14 mouse cellular contexts compared by ENCODE assay signal in the genomic region with DNA sequence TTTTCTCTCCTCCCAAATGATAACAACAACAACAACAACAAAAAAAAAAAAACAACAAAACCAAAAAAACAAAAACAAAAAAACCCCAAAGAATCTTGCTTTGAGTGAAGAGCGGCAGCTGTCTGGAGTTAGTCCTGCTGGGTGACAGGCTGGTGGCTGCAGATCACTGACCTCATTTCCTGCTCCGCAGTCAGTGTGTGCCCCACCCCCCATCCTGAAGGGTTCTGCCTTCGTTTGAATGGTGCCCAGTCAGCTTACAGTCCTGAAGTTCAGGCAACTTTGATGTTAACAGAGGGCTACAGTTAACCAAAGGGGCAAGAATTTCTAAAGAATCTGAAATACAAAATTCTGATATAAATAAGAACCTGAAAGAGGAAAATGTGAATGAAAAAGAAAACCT. TPM values are rescaled to one million over a fixed set of nuclear protein-coding genes. Genes with fewer than 3 reads are reported as not detected.
DNase-seq lines count a peak whose midpoint lies in the region; ATAC-seq and TF ChIP-seq lines count a peak whose summit lies in the region.
"Had no signal": no experiment of that assay in that cellular context is flagged by ENCODE, and none has a peak within 500 bp of the region (broad histone marks: within the 10 kb centered on the region; RNA-seq: fewer than 3 reads in every experiment).

No protein-coding gene starts in this region.

- H3K27me3 ChIP-seq in hindbrain, embryonic 10.5 days (ENCODE audit: insufficient read depth, poor library complexity, severe bottlenecking), result no peaks in the 10 kb centered on the region
- no peaks in the 10 kb centered on the region for H3K27me3 ChIP-seq in hindbrain, embryonic 12.5 days
- H3K27me3 ChIP-seq: forebrain, embryonic 15.5 days had no signal

- peaks cover 11% of the 10 kb centered on the region; the same call in 1 of the 2 replicates for H3K4me1 ChIP-seq in hindbrain, embryonic 10.5 days (replicated peaks)
- H3K4me1 ChIP-seq in hindbrain, embryonic 12.5 days, result no peaks in the 10 kb centered on the region
- H3K4me1 ChIP-seq: forebrain, embryonic 15.5 days had no signal

- no peak for TF ChIP-seq POLR2A in brain, embryonic 14.5 days (IDR thresholded peaks at IDR 0.05; ENCODE audit: borderline replicate concordance, extremely low read depth, insufficient read depth, insufficient read length, poor library complexity, severe bottlenecking)

- no peak for ATAC-seq in hindbrain, embryonic 12.5 days (ENCODE audit: low FRiP score)
- ATAC-seq: activated CD4-positive, CD25-positive, alpha-beta regulatory T cell, adult 4 months; forebrain, embryonic 15.5 days had no signal

- H3K27ac ChIP-seq in hindbrain, embryonic 10.5 days, result no peak overlapping the region
- no peak overlapping the region for H3K27ac ChIP-seq in hindbrain, embryonic 12.5 days
- H3K27ac ChIP-seq: forebrain, embryonic 15.5 days; liver, embryonic 14.5 days had no signal

- H3K4me3 ChIP-seq in hindbrain, embryonic 10.5 days, result no peak overlapping the region
- no peak overlapping the region for H3K4me3 ChIP-seq in hindbrain, embryonic 12.5 days
- H3K4me3 ChIP-seq: forebrain, embryonic 15.5 days had no signal

- DNase-seq in hindbrain, embryonic 10.5 days (ENCODE audit: low spot score), result peak; percentile 37
- DNase-seq in Muller cell, postnatal 12 days (ENCODE audit: inconsistent ontology term), result peak; percentile 41
- peak; percentile 36 for DNase-seq in brain, embryonic 14.5 days (ENCODE audit: low read depth)
- peak; percentile 72 for DNase-seq in embryo, embryonic 10.5 days (ENCODE audit: low spot score)
- no peak for DNase-seq in layer of hippocampus, postnatal 14 days (ENCODE audit: low spot score in 2 of 2)
- no peak for DNase-seq in layer of hippocampus, postnatal 25 days (ENCODE audit: extremely low spot score in 1 of 2, low spot score in 1 of 2)
- DNase-seq: kidney, adult 11 months; thymus, adult 18-20 months had no signal

- no peak overlapping the region for H3K4me2 ChIP-seq in hindbrain, embryonic 12.5 days (replicated peaks)
- H3K4me2 ChIP-seq: forebrain, embryonic 15.5 days; midbrain, embryonic 11.5 days had no signal

- no peaks in the 10 kb centered on the region for H3K36me3 ChIP-seq in hindbrain, embryonic 10.5 days
- no peaks in the 10 kb centered on the region for H3K36me3 ChIP-seq in hindbrain, embryonic 12.5 days
- H3K36me3 ChIP-seq: forebrain, embryonic 15.5 days had no signal

- WGBS in hindbrain, embryonic 10.5 days, result 6% methylated on average over 3 of the region's 3 CpGs
- WGBS in hindbrain, embryonic 12.5 days, result 11% methylated on average over 3 of the region's 3 CpGs

- no peak for TF ChIP-seq CTCF in brain, embryonic 14.5 days (IDR thresholded peaks at IDR 0.05; ENCODE audit: borderline replicate concordance, extremely low read depth, insufficient read depth, insufficient read length)

- H3K9ac ChIP-seq in hindbrain, embryonic 12.5 days, result no peak overlapping the region
- H3K9ac ChIP-seq: forebrain, embryonic 15.5 days; liver, embryonic 14.5 days had no signal

- H3K9me3 ChIP-seq in hindbrain, embryonic 10.5 days, result no peaks in the 10 kb centered on the region
- H3K9me3 ChIP-seq in hindbrain, embryonic 12.5 days (replicated peaks), result no peaks in the 10 kb centered on the region
- H3K9me3 ChIP-seq: forebrain, embryonic 15.5 days had no signal

RNA-seq across cellular contexts. Expression of gene Ntrk2, which starts 19.9 kb away (rescaled TPM):
- polyA plus RNA-seq in hindbrain, embryonic 10.5 days (2016; fragmentation: Nextera tagmentation; extraction: Ambion mirVana), result 17.6 and 39.8 TPM in 2 replicates
- polyA plus RNA-seq in hindbrain, embryonic 12.5 days (2016; fragmentation: Nextera tagmentation; extraction: Ambion mirVana), result 65.4 and 71.2 TPM in 2 replicates
- polyA plus RNA-seq in brain, embryonic 14.5 days (2012; rRNA removed), result 42.7 and 65.4 TPM in 2 replicates
- 100 to 1,000 TPM; 292 to 320 TPM for total RNA-seq in layer of hippocampus, postnatal 14 days (2021)
- total RNA-seq in layer of hippocampus, postnatal 25 days (2021), result 100 to 1,000 TPM; 319 to 331 TPM
- total RNA-seq: granulocyte monocyte progenitor cell, adult 5-6 weeks had no signal
- polyA plus RNA-seq: activated CD4-positive, CD25-positive, alpha-beta regulatory T cell, adult 4 months had no signal

Comparison
In these comparisons a context has a peak if more than half of its experiments do, and no peak if none do; other contexts are left out.
1. DNase-seq: peak in hindbrain, embryonic 10.5 days (single experiment), Muller cell, postnatal 12 days (single experiment), brain, embryonic 14.5 days (single experiment) and embryo, embryonic 10.5 days (single experiment); none in layer of hippocampus, postnatal 14 days (0 of 2) and layer of hippocampus, postnatal 25 days (0 of 2).